Mouse (Mus musculus) adipocyte (in vitro differentiated cells): ENCODE results near the gene Oxa1l.
"Not testable (repeated sequence)": the region's sequence is repeated elsewhere in the genome, so short reads cannot be mapped to it uniquely, and the experiment has no call there.

Experiments
- DNase-seq: peaks from one replicate; pipeline ENCODE4 v3.0.0-alpha.2; 2016; ENCODE audit warnings: low spot score

Gene Oxa1l

GRCm38 (mm10) chr14:54360577-54361340 is at the start of gene Oxa1l:
Gene Oxa1l (plus strand): TSS chr14:54360834.
- DNase-seq = peak; percentile 96

GRCm38 (mm10) chr14:54311763-54312162 is 48.9 kb upstream of the Oxa1l start:
- DNase-seq = no peak

GRCm38 (mm10) chr14:54321556-54322376 is 38.9 kb upstream of the Oxa1l start:
- no peak for DNase-seq

GRCm38 (mm10) chr14:54324486-54324885 is 36.1 kb upstream of the Oxa1l start:
- no peak for DNase-seq

GRCm38 (mm10) chr14:54328548-54328947 is 32.1 kb upstream of the Oxa1l start:
- no peak for DNase-seq

- DNase-seq = no peak
Measured at GRCm38 (mm10) chr14:54329201-54329600, 31.4 kb upstream of the Oxa1l start.

- DNase-seq = no peak
Measured at GRCm38 (mm10) chr14:54331178-54331577, 29.5 kb upstream of the Oxa1l start.

GRCm38 (mm10) chr14:54332176-54333074 is 28.2 kb upstream of the Oxa1l start:
- no peak for DNase-seq

GRCm38 (mm10) chr14:54333452-54334189 is 27.0 kb upstream of the Oxa1l start:
- DNase-seq = no peak

- no peak for DNase-seq
Measured at GRCm38 (mm10) chr14:54340836-54341235, 19.8 kb upstream of the Oxa1l start.

GRCm38 (mm10) chr14:54341807-54342206 is 18.8 kb upstream of the Oxa1l start:
- not testable (repeated sequence) for DNase-seq

- DNase-seq = not testable (repeated sequence)
Measured at GRCm38 (mm10) chr14:54350773-54351541, 9.7 kb upstream of the Oxa1l start.

GRCm38 (mm10) chr14:54352314-54352713 is 8.3 kb upstream of the Oxa1l start:
- DNase-seq = no peak

- DNase-seq = no peak
Measured at GRCm38 (mm10) chr14:54354406-54354805, 6.2 kb upstream of the Oxa1l start.

GRCm38 (mm10) chr14:54363156-54363555 is 2.5 kb downstream of the Oxa1l start:
- no peak for DNase-seq

- DNase-seq = no peak
Measured at GRCm38 (mm10) chr14:54365026-54365645, 4.5 kb downstream of the Oxa1l start.

- no peak for DNase-seq
Measured at GRCm38 (mm10) chr14:54366581-54366980, 5.9 kb downstream of the Oxa1l start.

GRCm38 (mm10) chr14:54367429-54368060 is 6.9 kb downstream of the Oxa1l start:
- no peak for DNase-seq

GRCm38 (mm10) chr14:54369372-54369771 is 8.7 kb downstream of the Oxa1l start:
- DNase-seq = no peak

- no peak for DNase-seq
Measured at GRCm38 (mm10) chr14:54370595-54370994, 10.0 kb downstream of the Oxa1l start.
